Mouse (Mus musculus) kidney, embryonic 14.5 days (tissue): Measurements from ENCODE around the gene Spast. TPM values are rescaled to one million over a fixed set of nuclear protein-coding genes. Genes with fewer than 3 reads are reported as not detected.

Experiments
- ATAC-seq: fragments of 200-750 bp; cut with Nextera tagmentation; 2 replicates; pipeline ENCODE4 v1.8.0; 2017; ENCODE audit warnings: moderate number of reproducible peaks, mild to moderate bottlenecking, moderate TSS enrichment, moderate library complexity; ENCODE audit not compliant: low FRiP score, low TSS enrichment
- H3K27ac ChIP-seq: fragments of 300-500 bp; sonication (generic); 2 replicates; pipeline ENCODE4 v1.5.1; 2014; ENCODE audit warnings: low read depth, mild to moderate bottlenecking, low read length, moderate library complexity, mixed read lengths
- H3K27me3 ChIP-seq: fragments of 300-500 bp; sonication (generic); 2 replicates; pipeline ENCODE4 v1.6.1; 2014; ENCODE audit warnings: mild to moderate bottlenecking, low read length; ENCODE audit not compliant: control insufficient read depth, insufficient read depth
- H3K36me3 ChIP-seq: fragments of 300-500 bp; sonication (generic); 2 replicates; pipeline ENCODE4 v1.6.1; 2014; ENCODE audit warnings: low read length, mixed read lengths; ENCODE audit not compliant: control insufficient read depth, insufficient read depth
- H3K4me1 ChIP-seq: fragments of 300-500 bp; sonication (generic); 2 replicates; pipeline ENCODE4 v1.6.1; 2014; ENCODE audit warnings: low read length, mixed read lengths; ENCODE audit not compliant: control insufficient read depth, insufficient read depth
- H3K4me2 ChIP-seq: fragments of 300-500 bp; sonication (generic); replicated peaks from 2 replicates; pipeline ENCODE4 v1.6.1; 2014; ENCODE audit warnings: low read depth, mild to moderate bottlenecking, low read length
- H3K4me3 ChIP-seq: fragments of 300-500 bp; sonication (generic); 2 replicates; pipeline ENCODE4 v1.5.1; 2014; ENCODE audit warnings: mild to moderate bottlenecking, low read length
- H3K9ac ChIP-seq: fragments of 300-500 bp; sonication (generic); 2 replicates; pipeline ENCODE4 v1.6.1; 2014; ENCODE audit warnings: low read depth, mild to moderate bottlenecking, low read length, moderate library complexity
- H3K9me3 ChIP-seq: fragments of 300-500 bp; sonication (generic); 2 replicates; pipeline ENCODE4 v1.6.1; 2016; ENCODE audit warnings: low read length; ENCODE audit not compliant: control insufficient read depth
- WGBS: fragments of 180-500 bp; shearing (Covaris S2); extraction: QIAGEN DNeasy Blood & Tissue Kit; methylation state at CpG from one replicate; pipeline ENCODE4 v1.1.7; 2014; 5-methylcytosine and 5-hydroxymethylcytosine counted together
- polyA plus RNA-seq: library from polyadenylated mRNA; unstranded; fragments of >200 nt; fragmentation: Nextera tagmentation; extraction: Ambion mirVana; gene quantifications from 2 replicates; pipeline ENCODE4 v1.2.1, GENCODE M21; 2014

The Spast gene
- 17.9 and 22.8 TPM in 2 replicates for polyA plus RNA-seq

- Histone ChIP-seq H3K36me3 (no peaks in the 10 kb centered on the region), H3K4me3 (peak within 1 kb of the TSS; percentile 68), H3K27ac (peak within 1 kb of the TSS; percentile 96), H3K4me2 (peak within 1 kb of the TSS; percentile 55), H3K9me3 (no peaks in the 10 kb centered on the region), H3K9ac (peak within 1 kb of the TSS; percentile 78), H3K4me1 (peaks cover 12% of the 10 kb centered on the region), H3K27me3 (no peaks in the 10 kb centered on the region)
- ATAC-seq, result peak; percentile 90
- under 1% methylated on average over 43 of the region's 90 CpGs for WGBS
Measured at GRCm38 (mm10) chr17:74338937-74339804, at the start of gene Spast. Spast (plus strand) TSS chr17:74338987.

- Histone ChIP-seq H3K4me3 (no peak overlapping the region), H3K9me3 (no peaks in the 10 kb centered on the region), H3K4me1 (peaks cover 14% of the 10 kb centered on the region; the same call in 1 of the 2 replicates), H3K9ac (no peak overlapping the region), H3K27ac (no peak overlapping the region), H3K4me2 (no peak overlapping the region), H3K36me3 (peaks cover 3% of the 10 kb centered on the region; the same call in 1 of the 2 replicates), H3K27me3 (no peaks in the 10 kb centered on the region)
- ATAC-seq, result no peak
- WGBS, result 65% methylated on average over 3 of the region's 3 CpGs
Measured at GRCm38 (mm10) chr17:74290198-74290597, 48.6 kb upstream of the Spast start.

- ATAC-seq, result no peak
- Histone ChIP-seq H3K27me3 (no peaks in the 10 kb centered on the region), H3K27ac (no peak overlapping the region), H3K4me3 (no peak overlapping the region), H3K36me3 (peaks cover 3% of the 10 kb centered on the region; the same call in 1 of the 2 replicates), H3K9me3 (no peaks in the 10 kb centered on the region), H3K9ac (no peak overlapping the region), H3K4me2 (no peak overlapping the region), H3K4me1 (peaks cover 14% of the 10 kb centered on the region; the same call in 1 of the 2 replicates)
Measured at GRCm38 (mm10) chr17:74290869-74291268, 47.9 kb upstream of the Spast start.

DNA sequence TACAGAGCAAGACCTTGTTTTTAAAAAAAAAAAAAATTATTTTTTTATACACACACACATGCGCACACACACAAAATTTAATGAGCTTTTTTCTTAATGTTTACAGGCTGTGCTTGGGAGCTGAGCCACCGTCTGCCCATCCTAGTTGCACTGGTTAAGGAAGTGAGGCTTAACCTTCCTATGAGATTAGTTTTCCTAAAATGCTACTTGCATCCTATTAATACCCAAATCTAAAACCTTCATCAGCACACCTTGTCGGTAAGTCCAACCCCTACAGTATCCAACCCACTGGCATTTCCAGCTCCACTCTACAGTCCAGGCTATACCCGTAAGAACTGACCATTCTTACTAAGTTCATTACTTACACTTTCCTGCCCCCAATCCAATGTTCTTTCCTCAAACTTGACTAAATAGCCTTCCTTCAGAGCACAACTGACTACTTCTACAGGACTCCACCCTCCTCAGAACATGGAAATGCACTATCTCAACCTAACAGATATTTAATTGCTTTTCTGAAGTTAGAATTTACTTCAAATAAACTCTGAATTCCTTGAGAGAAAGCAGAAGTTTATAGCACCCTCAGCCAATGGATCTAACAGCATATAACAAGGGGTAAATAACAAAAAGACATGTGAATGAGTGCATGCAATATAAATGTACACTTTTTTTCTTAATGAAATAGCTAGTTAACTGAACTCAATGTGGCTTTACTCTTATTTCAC lies 47.0 kb upstream of the Spast start:
- H3K9ac ChIP-seq, result no peak overlapping the region
- ATAC-seq, result no peak
- 76% methylated on average over 4 of the region's 4 CpGs for WGBS
- H3K4me3 ChIP-seq, result no peak overlapping the region
- no peak overlapping the region for H3K27ac ChIP-seq
- peaks cover 3% of the 10 kb centered on the region; the same call in 1 of the 2 replicates for H3K36me3 ChIP-seq
- H3K4me1 ChIP-seq, result peaks cover 14% of the 10 kb centered on the region; the same call in 1 of the 2 replicates
- H3K4me2 ChIP-seq, result no peak overlapping the region
- H3K9me3 ChIP-seq, result no peaks in the 10 kb centered on the region
- H3K27me3 ChIP-seq, result no peaks in the 10 kb centered on the region

DNA sequence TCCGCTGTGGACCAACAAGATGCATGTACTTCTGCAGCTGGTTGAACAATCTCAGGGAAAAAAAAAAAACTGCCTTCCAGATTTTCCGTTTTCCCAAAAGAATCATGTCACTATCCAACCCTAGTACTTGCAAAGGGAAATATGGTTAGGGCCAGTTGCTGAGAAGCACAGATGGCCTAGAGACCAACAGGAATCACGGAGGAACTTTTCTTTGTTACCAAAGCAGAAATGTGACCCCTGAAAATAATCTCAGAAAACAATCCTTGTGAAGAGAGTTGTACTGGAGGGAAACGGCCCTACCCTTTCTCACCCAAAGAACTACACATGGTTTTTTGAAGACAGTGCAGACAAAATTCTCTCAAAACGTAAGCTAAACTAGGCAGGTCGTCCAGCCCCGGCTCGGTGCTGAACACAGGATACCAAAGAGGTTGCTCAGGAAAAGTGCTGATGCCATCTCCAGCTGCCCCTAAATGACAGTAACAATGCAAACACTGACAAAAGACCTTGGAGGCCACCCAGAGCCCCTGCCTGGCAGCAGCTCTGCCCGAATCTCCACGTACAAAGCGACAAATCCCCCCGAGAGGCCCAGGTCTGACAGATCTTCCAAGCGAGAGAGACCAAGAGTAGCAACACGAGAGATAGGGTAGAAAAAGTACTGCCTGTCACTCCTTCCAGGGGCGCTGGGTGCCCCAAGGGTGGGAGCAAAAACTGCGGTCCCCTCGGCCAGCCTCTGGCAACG lies 44.9 kb upstream of the Spast start:
- Histone ChIP-seq H3K27ac (peak overlapping the region; percentile 98), H3K4me2 (peak overlapping the region; percentile 56), H3K9ac (peak overlapping the region; percentile 83), H3K4me3 (peak overlapping the region; percentile 65), H3K9me3 (no peaks in the 10 kb centered on the region), H3K27me3 (no peaks in the 10 kb centered on the region), H3K36me3 (peaks cover 5% of the 10 kb centered on the region), H3K4me1 (peaks cover 14% of the 10 kb centered on the region; the same call in 1 of the 2 replicates)
- ATAC-seq, result no peak
- under 1% methylated on average over 18 of the region's 18 CpGs for WGBS

GRCm38 (mm10) chr17:74294426-74295025 lies 44.3 kb upstream of the Spast start:
- H3K9me3 ChIP-seq, result no peaks in the 10 kb centered on the region

DNA sequence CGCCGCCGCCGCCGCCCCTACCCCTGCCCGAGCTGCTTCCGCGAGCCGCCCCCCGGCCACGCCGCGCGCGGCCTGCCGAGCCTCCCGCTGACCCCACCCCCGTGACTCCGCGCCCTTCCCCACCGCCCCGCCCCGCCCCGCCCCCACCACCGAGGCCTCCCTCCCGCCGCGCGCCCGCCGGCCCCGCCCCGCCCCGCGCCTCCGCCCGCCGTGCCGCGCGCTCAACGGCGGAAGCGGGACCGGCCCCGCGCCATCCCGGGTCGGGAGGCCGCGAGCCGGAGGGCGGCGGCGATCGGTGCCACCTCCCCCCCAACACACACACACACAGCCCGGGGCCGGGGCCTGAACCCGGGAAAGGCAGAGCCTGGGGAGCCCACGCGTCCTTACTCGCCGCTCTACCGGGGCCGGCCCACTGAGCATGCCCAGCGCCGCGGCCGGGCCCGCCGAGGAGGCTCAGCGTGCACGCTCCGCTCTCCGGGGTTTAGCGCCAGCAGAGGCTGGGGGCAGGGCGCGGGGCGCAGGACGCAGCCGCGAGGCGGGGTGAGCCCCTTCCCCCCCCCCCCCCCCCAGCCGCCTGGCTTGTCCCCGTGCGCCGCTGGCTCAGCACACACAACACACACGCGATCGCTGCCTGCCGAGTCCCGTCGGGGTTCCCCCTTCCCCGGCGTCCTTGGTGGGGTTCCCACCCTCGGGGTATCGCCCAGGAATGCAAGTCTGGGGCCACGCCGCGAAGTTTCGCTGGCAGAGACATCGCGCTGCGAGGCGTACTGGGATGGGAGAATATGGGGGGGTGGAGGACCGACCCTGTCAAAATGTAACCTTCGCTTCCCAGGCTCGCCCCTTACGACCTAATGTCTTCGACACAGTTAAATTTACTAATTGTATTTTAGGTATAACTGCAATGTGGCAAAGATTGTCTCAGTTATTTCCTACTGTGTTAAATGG lies 43.5 kb upstream of the Spast start, which contains the start of gene Memo1:
Memo1 (minus strand) TSS at position 496 of the 945 bp plus-strand sequence.
- under 1% methylated on average over 29 of the region's 110 CpGs for WGBS
- peak; percentile 91 for ATAC-seq
- peaks cover 14% of the 10 kb centered on the region; the same call in 1 of the 2 replicates for H3K4me1 ChIP-seq

More at GRCm38 (mm10) chr17:74294426-74295025, 44.3 kb upstream of the Spast start:
- Histone ChIP-seq H3K4me1 (peaks cover 14% of the 10 kb centered on the region; the same call in 1 of the 2 replicates), H3K4me2 (peak overlapping the region; percentile 56), H3K27ac (peak overlapping the region; percentile 98), H3K36me3 (peaks cover 4% of the 10 kb centered on the region), H3K4me3 (peak overlapping the region; percentile 65), H3K27me3 (no peaks in the 10 kb centered on the region), H3K9ac (peak overlapping the region; percentile 83)
- ATAC-seq, result peak; percentile 91
- 1% methylated on average over 44 of the region's 80 CpGs for WGBS

More for the DNA sequence above, 43.5 kb upstream of the Spast start, which contains the start of gene Memo1:
- peaks cover 8% of the 10 kb centered on the region for H3K36me3 ChIP-seq
- H3K4me2 ChIP-seq, result peak within 1 kb of the TSS; percentile 70
- peak within 1 kb of the TSS; percentile 83 for H3K9ac ChIP-seq
- H3K27me3 ChIP-seq, result no peaks in the 10 kb centered on the region
- peak within 1 kb of the TSS; percentile 65 for H3K4me3 ChIP-seq
- H3K27ac ChIP-seq, result peak within 1 kb of the TSS; percentile 98
- no peaks in the 10 kb centered on the region for H3K9me3 ChIP-seq
